ENCODE assay signal across 7 mouse cellular contexts in genomic region chr11:68555918-68556584, GRCm38 (mm10). TPM values are rescaled to one million over a fixed set of nuclear protein-coding genes. Genes with fewer than 3 reads are reported as not detected.
A peak's percentile ranks its signal among the peaks of the same experiment; 100 is the strongest.
DNase-seq lines count a peak whose midpoint lies in the region; ATAC-seq lines count a peak whose summit lies in the region.

Gene Mfsd6l, plus strand, starts transcription at chr11:68556186.

- no peaks in the 10 kb centered on the region for H3K4me1 ChIP-seq in intestine, embryonic 16.5 days (ENCODE audit: control insufficient read depth, insufficient read depth, low read length)
- no peaks in the 10 kb centered on the region for H3K4me1 ChIP-seq in stomach, embryonic 15.5 days

- WGBS in intestine, embryonic 16.5 days: 10% methylated on average over 37 of the region's 37 CpGs
- WGBS in stomach, embryonic 15.5 days: 10% methylated on average over 37 of the region's 37 CpGs

- no peaks in the 10 kb centered on the region for H3K9me3 ChIP-seq in intestine, embryonic 16.5 days (ENCODE audit: control insufficient read depth, low read length)
- no peaks in the 10 kb centered on the region for H3K9me3 ChIP-seq in stomach, embryonic 15.5 days

- H3K27ac ChIP-seq in intestine, embryonic 16.5 days (ENCODE audit: low read length): no peak within 1 kb of the TSS
- H3K27ac ChIP-seq in stomach, embryonic 15.5 days: no peak within 1 kb of the TSS

- peak within 1 kb of the TSS; percentile 74 for H3K9ac ChIP-seq in intestine, embryonic 16.5 days (ENCODE audit: low read depth, low read length)
- H3K9ac ChIP-seq in stomach, embryonic 15.5 days: no peak within 1 kb of the TSS

- peak; percentile 92 for ATAC-seq in intestine, embryonic 16.5 days
- ATAC-seq in stomach, embryonic 15.5 days (ENCODE audit: insufficient read depth, low FRiP score, low read depth): peak; percentile 85

- no peaks in the 10 kb centered on the region for H3K36me3 ChIP-seq in intestine, embryonic 16.5 days (ENCODE audit: control insufficient read depth, insufficient read depth, low read length)
- no peaks in the 10 kb centered on the region for H3K36me3 ChIP-seq in stomach, embryonic 15.5 days

- peak within 1 kb of the TSS; percentile 52 for H3K4me3 ChIP-seq in intestine, embryonic 16.5 days (ENCODE audit: low read length)
- H3K4me3 ChIP-seq in stomach, embryonic 15.5 days (replicated peaks): peak within 1 kb of the TSS; percentile 34

- H3K27me3 ChIP-seq in intestine, embryonic 16.5 days (replicated peaks; ENCODE audit: control insufficient read depth, insufficient read depth, low read length): no peaks in the 10 kb centered on the region
- H3K27me3 ChIP-seq in stomach, embryonic 15.5 days (replicated peaks): no peaks in the 10 kb centered on the region

- DNase-seq in ES-CJ7 (ENCODE audit: low read depth, low spot score): peak; percentile 52
- peak; percentile 61 to 81 for DNase-seq in cerebellum, postnatal 14 days
- DNase-seq in lung, adult 18-20 months: peak; percentile 87 to 93
- no peak for DNase-seq in gastrocnemius, postnatal 4 days (ENCODE audit: low spot score in 2 of 2)
- no peak for DNase-seq in gastrocnemius, adult 18-20 months (ENCODE audit: low spot score)

- H3K4me2 ChIP-seq in intestine, embryonic 16.5 days (ENCODE audit: low read depth, low read length): peak within 1 kb of the TSS; percentile 48
- peak within 1 kb of the TSS; percentile 48 for H3K4me2 ChIP-seq in stomach, embryonic 15.5 days

RNA-seq across cellular contexts. Expression of gene Mfsd6l, which starts in this region (rescaled TPM):
- polyA plus RNA-seq in intestine, embryonic 16.5 days (2015; fragmentation: Nextera tagmentation; extraction: Ambion mirVana): 4.5 and 6.8 TPM in 2 replicates
- 2.2 and 3.2 TPM in 2 replicates for polyA plus RNA-seq in stomach, embryonic 15.5 days (2015; fragmentation: Nextera tagmentation; extraction: Ambion mirVana)
- under 1 TPM in 1 of 2 experiments, not detected in 1; 0.21 TPM for total RNA-seq in gastrocnemius, postnatal 4 days (2021)
- total RNA-seq in gastrocnemius, adult 18-20 months (2021): not detected

Comparison
In these comparisons a context has a peak if more than half of its experiments do, and no peak if none do; other contexts are left out.
1. DNase-seq: peak in ES-CJ7 (single experiment), cerebellum, postnatal 14 days (2 of 2) and lung, adult 18-20 months (2 of 2); none in gastrocnemius, postnatal 4 days (0 of 2) and gastrocnemius, adult 18-20 months (single experiment).